Mouse (Mus musculus): ENCODE data around the gene Dnase2a. TPM values are rescaled to one million over a fixed set of nuclear protein-coding genes. Genes with fewer than 3 reads are reported as not detected.
A peak's percentile ranks its signal among the peaks of the same experiment; 100 is the strongest.

The Dnase2a gene
- polyA plus RNA-seq, 1 experiment from 2014 or later, result 10.1 TPM

DNA sequence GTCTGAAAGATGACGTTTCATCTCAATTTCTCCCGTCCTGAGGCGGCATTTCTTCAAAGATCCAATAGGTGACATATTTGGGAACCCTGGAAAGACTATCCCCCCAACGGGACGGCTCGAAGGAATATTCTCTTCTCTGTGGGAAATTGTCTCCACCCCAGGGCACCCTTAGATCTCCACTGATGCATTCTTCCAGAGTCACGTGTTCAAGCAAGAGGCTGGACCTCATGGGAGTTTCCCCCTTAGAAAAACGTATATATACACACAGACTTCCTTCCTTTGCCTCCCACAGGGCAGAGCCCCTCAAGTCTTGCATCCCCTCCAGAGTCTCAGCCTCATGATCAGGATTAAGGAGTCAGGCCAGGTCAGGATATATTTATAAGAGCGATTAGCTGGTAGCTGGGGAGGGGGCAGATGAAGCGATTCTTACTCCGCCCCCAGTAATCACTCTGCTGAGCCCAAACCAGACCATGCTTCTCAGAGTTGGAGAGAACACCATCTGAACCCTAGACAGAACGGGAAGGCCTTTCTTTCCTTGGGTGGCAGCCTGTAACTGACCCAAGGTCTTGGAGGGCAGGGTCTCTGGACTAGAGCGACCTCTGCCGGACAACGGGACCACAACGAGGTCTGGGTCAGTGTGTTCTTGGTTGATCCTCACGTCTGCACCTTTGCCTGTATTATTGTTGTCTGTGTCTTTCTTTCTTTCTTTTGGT, 38.3 kb downstream of the Dnase2a start, which contains the start of gene Rtbdn:
Gene Rtbdn, plus strand, starts transcription at position 464 of the 713 bp plus-strand sequence.
- Histone ChIP-seq H3K9ac (ENCODE audit: low read depth, low read length) (peak within 1 kb of the TSS; percentile 46; the same call in 1 of the 2 replicates), H3K36me3 (ENCODE audit: control insufficient read depth, insufficient read depth, low read length) (no peaks in the 10 kb centered on the region), H3K9me3 (ENCODE audit: control insufficient read depth, low read length) (no peaks in the 10 kb centered on the region), H3K4me3 (ENCODE audit: low read depth, low read length) (peak within 1 kb of the TSS; percentile 44), H3K4me2 (ENCODE audit: low read depth, low read length) (peak within 1 kb of the TSS; percentile 72), H3K4me1 (ENCODE audit: control insufficient read depth, insufficient read depth, low read length) (peaks cover 5% of the 10 kb centered on the region; the same call in 1 of the 2 replicates), H3K27me3 (replicated peaks; ENCODE audit: control insufficient read depth, insufficient read depth, low read length) (peaks cover 61% of the 10 kb centered on the region), H3K27ac (replicated peaks; ENCODE audit: low read depth, low read length) (no peak within 1 kb of the TSS)
- ATAC-seq (ENCODE audit: low read depth) (peak; percentile 7; the same call in 1 of the 2 replicates), DNase-seq (ENCODE audit: low spot score) (no peak)
- WGBS, result 10% methylated on average over 17 of the region's 17 CpGs

DNA sequence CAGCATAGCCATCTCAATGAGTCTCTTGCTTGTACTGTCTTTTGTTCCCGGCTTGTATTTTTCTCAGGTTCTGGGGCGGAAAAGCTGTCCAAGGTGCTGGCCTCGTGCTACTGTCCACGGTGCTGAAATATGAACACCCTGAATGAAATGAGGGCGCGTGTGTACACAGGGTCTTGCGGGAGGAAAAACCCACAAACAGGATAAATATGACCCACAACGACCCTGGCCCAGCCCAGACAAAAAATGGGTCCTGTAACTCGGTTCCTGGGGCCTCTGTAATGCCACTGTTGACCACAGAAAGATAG, 38.8 kb downstream of the Dnase2a start:
- ATAC-seq (ENCODE audit: low read depth) (no peak), DNase-seq (ENCODE audit: low spot score) (peak; percentile 68)
- no peak overlapping the region for H3K27ac ChIP-seq (replicated peaks; ENCODE audit: low read depth, low read length)
- H3K9me3 ChIP-seq (ENCODE audit: control insufficient read depth, low read length), result no peaks in the 10 kb centered on the region
- no peaks in the 10 kb centered on the region for H3K36me3 ChIP-seq (ENCODE audit: control insufficient read depth, insufficient read depth, low read length)
- no peak overlapping the region for H3K4me2 ChIP-seq (ENCODE audit: low read depth, low read length)
- H3K27me3 ChIP-seq (replicated peaks; ENCODE audit: control insufficient read depth, insufficient read depth, low read length), result peaks cover 65% of the 10 kb centered on the region
- 16% methylated on average over 9 of the region's 9 CpGs for WGBS
- H3K4me3 ChIP-seq (ENCODE audit: low read depth, low read length), result no peak overlapping the region
- H3K9ac ChIP-seq (ENCODE audit: low read depth, low read length), result no peak overlapping the region
- peaks cover 5% of the 10 kb centered on the region; the same call in 1 of the 2 replicates for H3K4me1 ChIP-seq (ENCODE audit: control insufficient read depth, insufficient read depth, low read length)

DNA sequence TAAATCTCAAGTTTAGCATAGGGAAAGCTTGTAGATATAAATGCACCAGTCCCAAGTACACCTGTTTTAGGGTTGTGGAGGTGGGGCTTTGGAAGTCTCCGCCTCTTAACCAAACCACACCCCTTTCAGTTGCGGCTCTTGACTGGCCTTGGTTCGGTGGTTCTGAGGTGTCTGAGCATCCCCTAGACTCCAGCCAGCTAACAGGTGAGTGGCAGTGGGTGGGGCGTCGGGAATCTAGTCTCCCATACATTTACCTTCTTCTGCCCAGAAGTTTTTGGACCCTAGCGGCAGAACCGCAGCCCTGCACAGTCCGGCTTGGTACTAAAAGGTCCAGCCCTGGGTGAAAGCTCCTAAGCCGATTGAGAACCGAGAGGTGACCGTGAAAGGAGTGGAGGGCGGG, 41.4 kb downstream of the Dnase2a start:
- H3K4me1 ChIP-seq (ENCODE audit: control insufficient read depth, insufficient read depth, low read length), result peaks cover 8% of the 10 kb centered on the region; the same call in 1 of the 2 replicates
- H3K4me3 ChIP-seq (ENCODE audit: low read depth, low read length), result no peak overlapping the region
- WGBS, result 22% methylated on average over 12 of the region's 12 CpGs
- no peak for ATAC-seq (ENCODE audit: low read depth)
- H3K36me3 ChIP-seq (ENCODE audit: control insufficient read depth, insufficient read depth, low read length), result no peaks in the 10 kb centered on the region
- no peak overlapping the region for H3K4me2 ChIP-seq (ENCODE audit: low read depth, low read length)
- no peak overlapping the region for H3K9ac ChIP-seq (ENCODE audit: low read depth, low read length)
- H3K27ac ChIP-seq (replicated peaks; ENCODE audit: low read depth, low read length), result no peak overlapping the region
- no peaks in the 10 kb centered on the region for H3K9me3 ChIP-seq (ENCODE audit: control insufficient read depth, low read length)
- peaks cover 52% of the 10 kb centered on the region for H3K27me3 ChIP-seq (replicated peaks; ENCODE audit: control insufficient read depth, insufficient read depth, low read length)
- DNase-seq (ENCODE audit: low spot score), result no peak

DNA sequence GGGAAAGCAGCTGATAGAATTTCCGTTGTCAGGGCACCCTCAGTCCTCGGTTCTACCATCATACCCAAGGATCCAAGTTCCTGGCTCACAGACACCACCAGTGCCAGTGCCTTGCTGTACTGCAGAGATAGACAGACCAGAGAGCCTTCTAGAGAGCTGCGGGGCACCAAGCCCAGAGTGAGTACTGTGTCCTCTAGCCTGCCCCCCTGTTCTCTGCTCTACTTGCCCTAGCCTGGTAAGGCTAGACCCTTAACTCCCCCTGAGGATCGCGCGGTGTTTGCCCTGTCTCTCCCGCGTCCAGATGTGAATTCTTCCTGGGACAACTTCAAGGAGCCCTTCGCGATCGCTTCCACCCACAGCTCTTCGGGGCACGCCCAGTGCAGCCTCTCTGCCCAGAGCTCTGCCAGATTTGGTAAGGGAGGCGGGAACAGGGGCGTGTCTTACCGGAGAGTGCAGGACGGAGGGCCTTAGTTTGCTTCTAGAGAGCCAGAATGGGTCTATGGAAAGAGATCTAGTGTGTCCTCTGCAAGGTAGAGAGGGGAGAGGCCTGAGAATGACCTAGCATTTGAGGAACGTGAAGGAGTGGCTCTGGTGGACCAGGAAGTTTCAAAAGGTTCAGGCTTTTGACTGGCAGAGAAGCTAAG, 44.4 kb downstream of the Dnase2a start:
- Histone ChIP-seq H3K4me3 (ENCODE audit: low read depth, low read length) (no peak overlapping the region), H3K36me3 (ENCODE audit: control insufficient read depth, insufficient read depth, low read length) (peaks cover 14% of the 10 kb centered on the region; the same call in 1 of the 2 replicates), H3K27me3 (replicated peaks; ENCODE audit: control insufficient read depth, insufficient read depth, low read length) (peaks cover 24% of the 10 kb centered on the region), H3K9me3 (ENCODE audit: control insufficient read depth, low read length) (no peaks in the 10 kb centered on the region), H3K4me1 (ENCODE audit: control insufficient read depth, insufficient read depth, low read length) (0 out of 2 replicates have a peak, but pooled peaks cover 3% of the 10 kb centered on the region), H3K4me2 (ENCODE audit: low read depth, low read length) (no peak overlapping the region), H3K27ac (replicated peaks; ENCODE audit: low read depth, low read length) (no peak overlapping the region), H3K9ac (ENCODE audit: low read depth, low read length) (no peak overlapping the region)
- whole genome bisulfite sequencing, result 8% methylated on average over 18 of the region's 18 CpGs
- ATAC-seq (ENCODE audit: low read depth) (peak; percentile 42; the same call in 1 of the 2 replicates), DNase-seq (ENCODE audit: low spot score) (no peak)

DNA sequence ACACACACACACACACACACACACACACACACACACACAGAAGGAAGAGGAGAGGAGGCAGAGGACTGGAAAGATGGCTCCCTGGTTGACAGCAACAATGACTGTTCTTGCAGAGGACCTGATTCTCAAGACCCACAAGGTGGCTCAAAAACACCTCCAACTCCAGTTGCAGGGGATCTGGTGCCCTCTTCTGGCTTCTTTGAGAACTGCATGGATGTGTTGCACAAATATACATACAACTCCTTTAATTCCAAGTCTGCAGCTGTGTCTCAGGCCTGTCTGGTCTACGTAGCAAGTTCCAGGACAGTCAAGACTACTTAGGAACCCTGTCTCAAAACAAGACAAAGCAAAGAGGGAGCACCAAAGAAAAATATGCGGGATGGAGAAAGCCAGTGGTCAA, 48.4 kb downstream of the Dnase2a start:
- peak; percentile 70 for DNase-seq (ENCODE audit: low spot score)
- WGBS, result 45% methylated on average over 2 of the region's 2 CpGs

DNA sequence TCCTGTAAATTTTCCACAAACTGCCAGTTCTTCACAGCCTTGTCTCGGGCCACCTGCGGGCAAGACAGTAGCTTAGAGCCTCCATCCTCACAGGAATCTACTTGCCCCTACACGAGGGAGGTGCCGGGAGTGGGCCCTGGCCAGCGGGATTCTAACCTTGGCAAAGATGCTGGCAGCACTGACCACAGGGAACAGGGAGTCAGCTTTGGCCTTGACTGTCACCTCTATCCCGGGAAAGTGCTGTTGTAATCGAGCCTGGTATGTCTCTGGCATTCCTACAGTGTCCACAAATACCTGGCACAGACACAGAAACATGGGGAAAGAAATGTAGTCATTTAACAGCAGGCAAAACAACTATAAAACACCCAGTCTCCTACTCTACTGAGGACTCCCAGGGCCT, 51.5 kb downstream of the Dnase2a start:
- Histone ChIP-seq H3K9ac (ENCODE audit: low read depth, low read length) (no peak overlapping the region), H3K27ac (replicated peaks; ENCODE audit: low read depth, low read length) (no peak overlapping the region), H3K4me3 (ENCODE audit: low read depth, low read length) (no peak overlapping the region), H3K4me2 (ENCODE audit: low read depth, low read length) (no peak overlapping the region), H3K36me3 (ENCODE audit: control insufficient read depth, insufficient read depth, low read length) (peaks cover 30% of the 10 kb centered on the region), H3K27me3 (replicated peaks; ENCODE audit: control insufficient read depth, insufficient read depth, low read length) (no peaks in the 10 kb centered on the region), H3K9me3 (ENCODE audit: control insufficient read depth, low read length) (no peaks in the 10 kb centered on the region), H3K4me1 (ENCODE audit: control insufficient read depth, insufficient read depth, low read length) (0 out of 2 replicates have a peak, but pooled peaks cover 1% of the 10 kb centered on the region)
- DNase-seq (ENCODE audit: low spot score) (no peak), ATAC-seq (ENCODE audit: low read depth) (no peak)
- WGBS, result 85% methylated on average over 7 of the region's 7 CpGs

More for the DNA sequence above, 48.4 kb downstream of the Dnase2a start:
- Histone ChIP-seq H3K4me2 (ENCODE audit: low read depth, low read length) (no peak overlapping the region), H3K36me3 (ENCODE audit: control insufficient read depth, insufficient read depth, low read length) (peaks cover 23% of the 10 kb centered on the region), H3K27ac (replicated peaks; ENCODE audit: low read depth, low read length) (no peak overlapping the region), H3K27me3 (replicated peaks; ENCODE audit: control insufficient read depth, insufficient read depth, low read length) (0 out of 2 replicates have a peak, but pooled peaks cover 8% of the 10 kb centered on the region), H3K9ac (ENCODE audit: low read depth, low read length) (no peak overlapping the region), H3K4me3 (ENCODE audit: low read depth, low read length) (no peak overlapping the region), H3K9me3 (ENCODE audit: control insufficient read depth, low read length) (no peaks in the 10 kb centered on the region), H3K4me1 (ENCODE audit: control insufficient read depth, insufficient read depth, low read length) (0 out of 2 replicates have a peak, but pooled peaks cover 3% of the 10 kb centered on the region)
- ATAC-seq (ENCODE audit: low read depth), result no peak

DNA sequence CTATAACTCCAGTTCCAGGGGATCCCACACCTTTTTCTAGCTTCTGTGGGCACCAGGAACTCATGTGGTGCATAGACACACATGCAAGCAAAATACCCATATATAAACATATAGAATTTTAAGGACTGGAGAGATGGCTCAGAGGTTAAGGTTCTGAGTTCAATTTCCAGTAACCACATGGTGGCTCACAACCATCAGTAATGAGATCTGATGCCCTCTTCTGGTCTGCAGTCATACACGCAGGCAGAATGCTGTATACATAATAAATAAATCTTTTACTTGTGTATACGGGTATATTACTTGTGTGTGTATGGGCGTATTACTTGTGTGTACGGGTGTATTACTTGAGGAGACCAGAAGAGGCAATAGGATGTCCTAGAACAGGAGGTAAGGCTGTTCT, 55.6 kb downstream of the Dnase2a start:
- Histone ChIP-seq H3K4me3 (ENCODE audit: low read depth, low read length) (no peak overlapping the region), H3K4me2 (ENCODE audit: low read depth, low read length) (no peak overlapping the region), H3K9ac (ENCODE audit: low read depth, low read length) (no peak overlapping the region), H3K36me3 (ENCODE audit: control insufficient read depth, insufficient read depth, low read length) (peaks cover 14% of the 10 kb centered on the region; the same call in 1 of the 2 replicates), H3K27ac (replicated peaks; ENCODE audit: low read depth, low read length) (no peak overlapping the region), H3K9me3 (ENCODE audit: control insufficient read depth, low read length) (no peaks in the 10 kb centered on the region), H3K4me1 (ENCODE audit: control insufficient read depth, insufficient read depth, low read length) (peaks cover 15% of the 10 kb centered on the region; the same call in 1 of the 2 replicates), H3K27me3 (replicated peaks; ENCODE audit: control insufficient read depth, insufficient read depth, low read length) (no peaks in the 10 kb centered on the region)
- WGBS, result 86% methylated on average over 4 of the region's 4 CpGs
- ATAC-seq (ENCODE audit: low read depth) (no peak), DNase-seq (ENCODE audit: low spot score) (no peak)

DNA sequence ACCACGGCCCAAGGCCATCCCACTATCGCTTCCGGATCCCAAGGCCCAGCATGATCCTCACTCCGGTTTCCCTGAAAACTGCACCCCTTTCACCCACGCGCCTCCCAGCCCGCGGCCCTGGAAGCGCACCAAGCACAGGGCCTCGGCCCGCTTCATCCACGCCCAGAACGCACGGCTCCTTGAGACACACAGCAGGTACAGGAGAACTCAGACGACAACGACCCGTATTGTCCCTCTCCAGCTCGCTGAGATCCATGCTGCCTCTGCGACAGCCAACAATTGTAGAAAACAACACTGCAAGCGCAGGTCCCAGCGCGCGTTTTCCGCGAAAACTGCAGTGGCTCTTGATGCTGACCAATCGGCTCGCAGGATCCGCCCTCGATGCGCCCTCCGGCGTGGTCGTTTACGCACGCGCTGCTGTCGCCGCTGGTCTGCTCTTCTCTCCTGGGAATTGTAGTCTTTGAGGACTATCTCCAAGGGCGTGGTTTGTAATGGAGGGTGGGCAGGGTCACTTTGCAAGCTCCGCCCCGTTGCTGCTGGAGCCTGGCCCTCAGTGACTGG, 57.5 kb downstream of the Dnase2a start:
- peak; percentile 87 for ATAC-seq (ENCODE audit: low read depth)
- 0% methylated on average over 35 of the region's 41 CpGs for WGBS

More for the DNA sequence above, 57.5 kb downstream of the Dnase2a start:
- Histone ChIP-seq H3K36me3 (ENCODE audit: control insufficient read depth, insufficient read depth, low read length) (peaks cover 12% of the 10 kb centered on the region), H3K27ac (replicated peaks; ENCODE audit: low read depth, low read length) (peak overlapping the region; percentile 53), H3K4me2 (ENCODE audit: low read depth, low read length) (peak overlapping the region; percentile 83), H3K4me3 (ENCODE audit: low read depth, low read length) (peak overlapping the region; percentile 53), H3K9me3 (ENCODE audit: control insufficient read depth, low read length) (no peaks in the 10 kb centered on the region), H3K27me3 (replicated peaks; ENCODE audit: control insufficient read depth, insufficient read depth, low read length) (no peaks in the 10 kb centered on the region), H3K9ac (ENCODE audit: low read depth, low read length) (peak overlapping the region; percentile 63), H3K4me1 (ENCODE audit: control insufficient read depth, insufficient read depth, low read length) (peaks cover 20% of the 10 kb centered on the region)
- peak; percentile 99 for DNase-seq (ENCODE audit: low spot score)

All from embryonic facial prominence, embryonic 14.5 days (tissue).